Mouse (Mus musculus) G1E (cell line): ENCODE measurements around the gene Ptpru. TPM values are rescaled to one million over a fixed set of nuclear protein-coding genes. Genes with fewer than 3 reads are reported as not detected.

ENCODE experiments used
- ATAC-seq: 2 replicates; pipeline ENCODE4 v1.8.0; 2016; ENCODE audit warnings: mild to moderate bottlenecking; ENCODE audit not compliant: insufficient number of reproducible peaks, poor library complexity, low FRiP score, severe bottlenecking; ENCODE audit errors: extremely low read depth
- DNase-seq: peaks from one replicate; pipeline ENCODE4 v3.0.0; 2012; ENCODE audit warnings: low spot score
- H3K27me3 ChIP-seq: 2 replicates; pipeline ENCODE4 v1.6.1; 2012; ENCODE audit warnings: mild to moderate bottlenecking, low read length, inconsistent platforms; ENCODE audit not compliant: insufficient read depth
- H3K36me3 ChIP-seq: replicated peaks from 2 replicates; pipeline ENCODE3; 2012; ENCODE audit warnings: mild to moderate bottlenecking, inconsistent platforms
- H3K4me1 ChIP-seq: 2 replicates; pipeline ENCODE4 v1.6.1; 2012; ENCODE audit warnings: low read depth, low read length, inconsistent platforms, mixed read lengths; ENCODE audit not compliant: insufficient read depth
- H3K4me3 ChIP-seq: 2 replicates; pipeline ENCODE4 v1.5.1; 2012; ENCODE audit warnings: low read depth, mild to moderate bottlenecking, inconsistent platforms, low read length, moderate library complexity, mixed read lengths
- H3K9me3 ChIP-seq: replicated peaks from 2 replicates; pipeline ENCODE4 v1.6.1; 2012; ENCODE audit warnings: inconsistent platforms
- CTCF ChIP-seq: IDR thresholded peaks from 2 replicates; pipeline ENCODE4 v1.5.1; 2012; ENCODE audit warnings: low read depth, low read length, inconsistent platforms, mixed read lengths
- GATA1 ChIP-seq: IDR thresholded peaks from 2 replicates; pipeline ENCODE4 v1.6.1; 2012; ENCODE audit warnings: borderline replicate concordance, low read length, inconsistent platforms, mixed read lengths
- GATA2 ChIP-seq: IDR thresholded peaks from 2 replicates; pipeline ENCODE4 v1.6.1; 2012; ENCODE audit warnings: low read depth, low read length, inconsistent platforms, borderline replicate concordance
- POLR2AphosphoS5 ChIP-seq: IDR thresholded peaks from 2 replicates; pipeline ENCODE4 v1.6.1; 2012; ENCODE audit warnings: low read depth, low read length, inconsistent platforms; ENCODE audit not compliant: insufficient replicate concordance
- TAL1 ChIP-seq: conservative IDR thresholded peaks from 2 replicates; pipeline ENCODE4 v1.6.1; 2012; ENCODE audit warnings: low read depth, low read length, inconsistent platforms, mixed read lengths
- polyA plus RNA-seq: library from polyadenylated mRNA; stranded (reverse); fragments of >175 nt; gene quantifications from 2 replicates; pipeline ENCODE4 v1.2.3, GENCODE M21; 2012
- total RNA-seq, 2 experiments: library from RNA; stranded (forward) in 1 of 2; stranded (reverse) in 1 of 2; fragments of 200-1000 nt in 1 of 2; fragments of >200 nt in 1 of 2; fragmentation: Nextera tagmentation in 1 of 2; gene quantifications; 2 replicates each; pipeline ENCODE4 v1.2.3; 2014 to 2017

The Ptpru gene
- total and polyA plus RNA-seq, 3 experiments = 7.3 to 53.1 (median 41.8) TPM

DNA sequence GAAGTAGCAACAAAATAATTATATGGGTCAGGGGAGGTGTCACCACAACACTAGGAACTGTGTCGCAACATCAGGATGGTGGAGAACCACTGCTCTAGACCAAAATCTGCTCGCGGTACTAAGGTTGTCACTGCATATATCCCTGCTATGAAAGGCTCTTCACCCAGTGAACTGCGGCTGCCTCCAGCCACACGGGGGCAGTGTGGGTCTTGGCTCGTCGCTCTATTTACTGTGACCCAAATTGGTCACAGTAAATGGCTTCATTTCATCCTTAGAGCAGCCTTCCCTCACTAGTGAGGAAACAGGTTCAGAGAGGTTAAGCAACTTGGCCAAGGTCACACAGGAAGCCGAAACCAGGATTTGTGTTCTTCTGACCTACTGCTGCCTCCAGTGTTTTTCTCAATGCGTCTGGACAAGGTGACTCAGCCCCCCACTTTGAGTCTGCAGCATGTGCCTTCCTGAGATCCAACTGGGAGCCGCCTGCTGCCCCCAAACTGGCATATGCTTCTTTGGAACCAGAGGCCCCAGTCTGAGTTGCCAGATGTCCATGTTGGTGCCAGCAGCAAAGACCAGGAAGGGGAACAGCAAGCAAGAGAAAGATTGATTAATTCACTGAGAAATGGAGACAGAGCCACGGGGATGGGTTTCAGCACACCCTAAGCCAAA, 114.5 kb downstream of the Ptpru start:
- Histone ChIP-seq H3K36me3 (no peaks in the 10 kb centered on the region), H3K4me1 (no peaks in the 10 kb centered on the region), H3K27me3 (peaks cover 22% of the 10 kb centered on the region), H3K9me3 (no peaks in the 10 kb centered on the region), H3K4me3 (no peak overlapping the region)
- ATAC-seq (no peak), DNase-seq (peak; percentile 52)
- TF ChIP-seq TAL1 (no peak), CTCF (peak; percentile 61)

GRCm38 (mm10) chr4:131722121-131722841, 115.8 kb downstream of the Ptpru start:
- ATAC-seq (no peak), DNase-seq (no peak)
- TF ChIP-seq GATA1 (no peak), POLR2AphosphoS5 (no peak), TAL1 (no peak), GATA2 (no peak), CTCF (no peak)

DNA sequence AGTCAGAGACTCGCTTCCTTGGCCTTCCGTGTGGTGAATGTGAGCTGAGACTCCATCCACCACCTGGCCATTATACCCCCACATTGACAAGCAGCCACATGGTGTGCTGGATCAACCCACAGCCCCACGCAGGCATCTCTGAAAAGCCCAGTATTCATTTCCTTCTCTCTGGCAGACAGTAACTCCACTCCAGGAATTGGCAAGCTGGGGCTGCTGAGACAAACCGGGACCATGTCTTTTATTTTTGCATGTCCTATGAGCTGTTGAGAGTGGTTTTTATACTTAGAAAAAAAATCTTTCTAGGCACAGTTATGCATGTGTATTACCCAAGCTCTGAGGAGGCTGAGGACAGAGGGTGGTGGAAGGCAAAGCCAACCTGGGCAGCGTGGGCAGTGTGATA, 118.9 kb downstream of the Ptpru start:
- Histone ChIP-seq H3K4me1 (no peaks in the 10 kb centered on the region), H3K27me3 (peaks cover 27% of the 10 kb centered on the region), H3K4me3 (no peak overlapping the region), H3K9me3 (no peaks in the 10 kb centered on the region), H3K36me3 (no peaks in the 10 kb centered on the region)
- TF ChIP-seq GATA1 = no peak
- TF ChIP-seq TAL1 = no peak
- no peak for TF ChIP-seq CTCF
- no peak for TF ChIP-seq POLR2AphosphoS5
- TF ChIP-seq GATA2 = no peak
- no peak for ATAC-seq
- DNase-seq = no peak

More at GRCm38 (mm10) chr4:131722121-131722841, 115.8 kb downstream of the Ptpru start:
- no peaks in the 10 kb centered on the region for H3K9me3 ChIP-seq
- H3K4me3 ChIP-seq = no peak overlapping the region
- H3K27me3 ChIP-seq = peaks cover 22% of the 10 kb centered on the region
- no peaks in the 10 kb centered on the region for H3K36me3 ChIP-seq
- no peaks in the 10 kb centered on the region for H3K4me1 ChIP-seq

Other genes starting within 250 kb of the Ptpru start
- gene Mecr, start 5.2 kb upstream of the Ptpru start, total RNA-seq (2014; fragmentation: Nextera tagmentation) = 29.3 and 50.6 TPM in 2 replicates
- 38.0 and 40.0 TPM in 2 replicates for gene Mecr, start 5.2 kb upstream of the Ptpru start, total RNA-seq (2017)
- gene Mecr, start 5.2 kb upstream of the Ptpru start, polyA plus RNA-seq = 31.3 and 32.3 TPM in 2 replicates
- 44.8 and 53.1 TPM in 2 replicates for gene Srsf4, start 35.3 kb upstream of the Ptpru start, total RNA-seq (2014; fragmentation: Nextera tagmentation)
- 33.9 and 60.3 TPM in 2 replicates for gene Srsf4, start 35.3 kb upstream of the Ptpru start, total RNA-seq (2017)
- gene Srsf4, start 35.3 kb upstream of the Ptpru start, polyA plus RNA-seq = 153 and 156 TPM in 2 replicates
- gene Tmem200b, start 83.5 kb upstream of the Ptpru start, total RNA-seq (2014; fragmentation: Nextera tagmentation) = not detected in 2 replicates
- gene Tmem200b, start 83.5 kb upstream of the Ptpru start, total RNA-seq (2017) = 0.06 and 0.22 TPM in 2 replicates
- gene Tmem200b, start 83.5 kb upstream of the Ptpru start, polyA plus RNA-seq = not detected in 2 replicates
- gene Gm10300, start 236.4 kb upstream of the Ptpru start, total RNA-seq (2014; fragmentation: Nextera tagmentation) = 0.63 and 1.2 TPM in 2 replicates
- 0.16 and 0.46 TPM in 2 replicates for gene Gm10300, start 236.4 kb upstream of the Ptpru start, total RNA-seq (2017)
- 0.26 and 0.28 TPM in 2 replicates for gene Gm10300, start 236.4 kb upstream of the Ptpru start, polyA plus RNA-seq
- gene Epb41, start 237.0 kb upstream of the Ptpru start, total RNA-seq (2014; fragmentation: Nextera tagmentation) = 329 and 560 TPM in 2 replicates
- gene Epb41, start 237.0 kb upstream of the Ptpru start, total RNA-seq (2017) = 97.8 and 129 TPM in 2 replicates
- gene Epb41, start 237.0 kb upstream of the Ptpru start, polyA plus RNA-seq = 119 and 152 TPM in 2 replicates